Mouse (Mus musculus): Measurements from ENCODE around the gene Loxl1. TPM values are rescaled to one million over a fixed set of nuclear protein-coding genes. Genes with fewer than 3 reads are reported as not detected.
"Not testable (repeated sequence)": the region's sequence is repeated elsewhere in the genome, so short reads cannot be mapped to it uniquely, and the experiment has no call there.

Loxl1 gene
- polyA plus RNA-seq, 1 experiment from 2014 or later, result 122 TPM

- Histone ChIP-seq H3K4me3 (ENCODE audit: low read depth, low read length) (no peak overlapping the region), H3K4me2 (replicated peaks; ENCODE audit: low read depth, low read length) (no peak overlapping the region), H3K27me3 (replicated peaks; ENCODE audit: insufficient read depth, low read length) (no peaks in the 10 kb centered on the region), H3K9ac (replicated peaks; ENCODE audit: low read depth) (no peak overlapping the region), H3K27ac (ENCODE audit: low read length) (peak overlapping the region; percentile 60), H3K9me3 (ENCODE audit: low read length) (no peaks in the 10 kb centered on the region), H3K4me1 (ENCODE audit: insufficient read depth, low read depth, low read length) (no peaks in the 10 kb centered on the region), H3K36me3 (ENCODE audit: insufficient read depth, low read length) (peaks cover 11% of the 10 kb centered on the region)
- TF ChIP-seq EP300 (IDR thresholded peaks at IDR 0.05) (no peak), CTCF (IDR thresholded peaks at IDR 0.05) (no peak)
- ATAC-seq (peak; percentile 58), DNase-seq (ENCODE audit: low spot score) (peak; percentile 66)
- WGBS, result 26% methylated on average over 4 of the region's 4 CpGs
Observed at GRCm38 (mm10) chr9:58266571-58267011, 46.4 kb downstream of the Loxl1 start.

GRCm38 (mm10) chr9:58265368-58265767, 47.6 kb downstream of the Loxl1 start:
- DNase-seq (ENCODE audit: low spot score), result no peak
- no peak overlapping the region for H3K9ac ChIP-seq (replicated peaks; ENCODE audit: low read depth)
- 57% methylated on average over 3 of the region's 3 CpGs for WGBS

GRCm38 (mm10) chr9:58262507-58262906, 50.5 kb downstream of the Loxl1 start:
- Histone ChIP-seq H3K27me3 (replicated peaks; ENCODE audit: insufficient read depth, low read length) (no peaks in the 10 kb centered on the region), H3K27ac (ENCODE audit: low read length) (no peak overlapping the region), H3K4me2 (replicated peaks; ENCODE audit: low read depth, low read length) (no peak overlapping the region), H3K4me3 (ENCODE audit: low read depth, low read length) (no peak overlapping the region), H3K36me3 (ENCODE audit: insufficient read depth, low read length) (peaks cover 13% of the 10 kb centered on the region), H3K9me3 (ENCODE audit: low read length) (no peaks in the 10 kb centered on the region), H3K4me1 (ENCODE audit: insufficient read depth, low read depth, low read length) (no peaks in the 10 kb centered on the region), H3K9ac (replicated peaks; ENCODE audit: low read depth) (no peak overlapping the region)
- WGBS, result 98% methylated on average over 5 of the region's 5 CpGs
- TF ChIP-seq CTCF (IDR thresholded peaks at IDR 0.05) (no peak), EP300 (IDR thresholded peaks at IDR 0.05) (no peak)
- DNase-seq (ENCODE audit: low spot score) (no peak), ATAC-seq (no peak)

More at GRCm38 (mm10) chr9:58265368-58265767, 47.6 kb downstream of the Loxl1 start:
- Histone ChIP-seq H3K27ac (ENCODE audit: low read length) (no peak overlapping the region), H3K27me3 (replicated peaks; ENCODE audit: insufficient read depth, low read length) (no peaks in the 10 kb centered on the region), H3K4me1 (ENCODE audit: insufficient read depth, low read depth, low read length) (no peaks in the 10 kb centered on the region), H3K4me3 (ENCODE audit: low read depth, low read length) (no peak overlapping the region), H3K9me3 (ENCODE audit: low read length) (no peaks in the 10 kb centered on the region), H3K4me2 (replicated peaks; ENCODE audit: low read depth, low read length) (no peak overlapping the region), H3K36me3 (ENCODE audit: insufficient read depth, low read length) (peaks cover 13% of the 10 kb centered on the region)
- TF ChIP-seq EP300 (IDR thresholded peaks at IDR 0.05) (no peak), CTCF (IDR thresholded peaks at IDR 0.05) (no peak)
- ATAC-seq, result no peak

- Histone ChIP-seq H3K4me2 (replicated peaks; ENCODE audit: low read depth, low read length) (no peak overlapping the region), H3K4me3 (ENCODE audit: low read depth, low read length) (no peak overlapping the region), H3K9me3 (ENCODE audit: low read length) (no peaks in the 10 kb centered on the region), H3K9ac (replicated peaks; ENCODE audit: low read depth) (no peak overlapping the region), H3K27me3 (replicated peaks; ENCODE audit: insufficient read depth, low read length) (no peaks in the 10 kb centered on the region), H3K27ac (ENCODE audit: low read length) (no peak overlapping the region), H3K36me3 (ENCODE audit: insufficient read depth, low read length) (0 out of 2 replicates have a peak, but pooled peaks cover 5% of the 10 kb centered on the region), H3K4me1 (ENCODE audit: insufficient read depth, low read depth, low read length) (no peaks in the 10 kb centered on the region)
- no peak for TF ChIP-seq EP300 (IDR thresholded peaks at IDR 0.05)
- no peak for TF ChIP-seq CTCF (IDR thresholded peaks at IDR 0.05)
- ATAC-seq (no peak), DNase-seq (ENCODE audit: low spot score) (no peak)
- 86% methylated on average over 10 of the region's 10 CpGs for WGBS
Observed at GRCm38 (mm10) chr9:58255704-58256685, 57.0 kb downstream of the Loxl1 start.

DNA sequence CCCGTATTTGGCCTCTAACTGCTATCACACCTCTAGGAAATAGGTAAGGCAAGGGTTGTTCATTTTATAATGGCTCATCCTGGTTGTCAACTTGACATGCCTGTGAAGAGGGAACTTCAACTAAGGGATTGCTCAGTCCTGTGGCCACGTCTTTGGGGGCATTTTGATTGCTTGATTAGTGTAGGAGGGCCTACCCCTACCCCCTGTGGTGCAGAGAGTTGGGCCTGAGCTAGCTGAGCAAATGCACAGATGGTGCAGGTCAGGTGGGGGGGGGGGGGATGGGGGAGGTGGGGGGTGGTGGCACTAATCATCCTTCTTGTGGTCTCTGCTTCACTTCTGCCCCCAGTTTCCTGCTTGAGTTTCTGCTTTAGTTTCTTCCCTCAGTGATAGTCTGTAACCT, 57.9 kb downstream of the Loxl1 start:
- Histone ChIP-seq H3K4me2 (replicated peaks; ENCODE audit: low read depth, low read length) (no peak overlapping the region), H3K27me3 (replicated peaks; ENCODE audit: insufficient read depth, low read length) (no peaks in the 10 kb centered on the region), H3K4me1 (ENCODE audit: insufficient read depth, low read depth, low read length) (peaks cover 3% of the 10 kb centered on the region; the same call in 1 of the 2 replicates), H3K27ac (ENCODE audit: low read length) (no peak overlapping the region), H3K4me3 (ENCODE audit: low read depth, low read length) (no peak overlapping the region), H3K36me3 (ENCODE audit: insufficient read depth, low read length) (0 out of 2 replicates have a peak, but pooled peaks cover 5% of the 10 kb centered on the region), H3K9me3 (ENCODE audit: low read length) (no peaks in the 10 kb centered on the region), H3K9ac (replicated peaks; ENCODE audit: low read depth) (no peak overlapping the region)
- DNase-seq (ENCODE audit: low spot score) (no peak), ATAC-seq (no peak)
- TF ChIP-seq CTCF (IDR thresholded peaks at IDR 0.05) (no peak), EP300 (IDR thresholded peaks at IDR 0.05) (no peak)
- 70% methylated on average over 2 of the region's 2 CpGs for WGBS

GRCm38 (mm10) chr9:58253805-58254122, 59.2 kb downstream of the Loxl1 start:
- H3K9ac ChIP-seq (replicated peaks; ENCODE audit: low read depth), result peak overlapping the region; percentile 52
- not testable (repeated sequence) for H3K4me1 ChIP-seq (ENCODE audit: insufficient read depth, low read depth, low read length); H3K27me3 ChIP-seq (replicated peaks; ENCODE audit: insufficient read depth, low read length); H3K9me3 ChIP-seq (ENCODE audit: low read length); ATAC-seq; H3K36me3 ChIP-seq (ENCODE audit: insufficient read depth, low read length); DNase-seq (ENCODE audit: low spot score)
- peak overlapping the region; percentile 72 for H3K4me3 ChIP-seq (ENCODE audit: low read depth, low read length)
- WGBS, result 57% methylated on average over 5 of the region's 5 CpGs
- 0 out of 2 replicates have a peak overlapping the region, but pooled peaks have one; percentile 76 for H3K27ac ChIP-seq (ENCODE audit: low read length)
- peak overlapping the region; percentile 70 for H3K4me2 ChIP-seq (replicated peaks; ENCODE audit: low read depth, low read length)
